Mouse (Mus musculus) cortical plate, adult 2 months (tissue): Measurements from ENCODE around the gene Grin3b. TPM values are rescaled to one million over a fixed set of nuclear protein-coding genes. Genes with fewer than 3 reads are reported as not detected.
A peak's percentile ranks its signal among the peaks of the same experiment; 100 is the strongest.

Experiments used
- H3K27ac ChIP-seq: fragments of 200-500 bp; 2 replicates; pipeline ENCODE4 v1.5.1; 2012; ENCODE audit warnings: low read length, control low read depth, inconsistent platforms; ENCODE audit not compliant: insufficient read depth
- H3K4me1 ChIP-seq: fragments of 200-500 bp; 2 replicates; pipeline ENCODE4 v1.6.1; 2011; ENCODE audit warnings: low read length; ENCODE audit not compliant: control insufficient read depth, insufficient read depth
- H3K4me3 ChIP-seq: fragments of 200-500 bp; 2 replicates; pipeline ENCODE4 v1.5.1; 2011; ENCODE audit warnings: mild to moderate bottlenecking, low read length, control low read depth; ENCODE audit not compliant: insufficient read depth
- CTCF ChIP-seq: fragments of 200-500 bp; IDR thresholded peaks from 2 replicates; pipeline ENCODE4 v1.5.1; 2011; ENCODE audit warnings: mild to moderate bottlenecking, control low read depth, low read length; ENCODE audit not compliant: insufficient read depth; ENCODE audit errors: extremely low read depth
- POLR2A ChIP-seq: fragments of 200-500 bp; IDR thresholded peaks from 2 replicates; pipeline ENCODE4 v1.6.1; 2011; ENCODE audit warnings: mild to moderate bottlenecking, low read length, control low read depth; ENCODE audit not compliant: insufficient read depth; ENCODE audit errors: extremely low read depth
- polyA plus RNA-seq: library from polyadenylated mRNA; depleted of rRNA; stranded (reverse); fragments of >200 nt; gene quantifications from 2 replicates; pipeline ENCODE4 v1.2.3, GENCODE M21; 2012

The Grin3b gene
- polyA plus RNA-seq, 1 experiment, result 0.21 TPM

DNA sequence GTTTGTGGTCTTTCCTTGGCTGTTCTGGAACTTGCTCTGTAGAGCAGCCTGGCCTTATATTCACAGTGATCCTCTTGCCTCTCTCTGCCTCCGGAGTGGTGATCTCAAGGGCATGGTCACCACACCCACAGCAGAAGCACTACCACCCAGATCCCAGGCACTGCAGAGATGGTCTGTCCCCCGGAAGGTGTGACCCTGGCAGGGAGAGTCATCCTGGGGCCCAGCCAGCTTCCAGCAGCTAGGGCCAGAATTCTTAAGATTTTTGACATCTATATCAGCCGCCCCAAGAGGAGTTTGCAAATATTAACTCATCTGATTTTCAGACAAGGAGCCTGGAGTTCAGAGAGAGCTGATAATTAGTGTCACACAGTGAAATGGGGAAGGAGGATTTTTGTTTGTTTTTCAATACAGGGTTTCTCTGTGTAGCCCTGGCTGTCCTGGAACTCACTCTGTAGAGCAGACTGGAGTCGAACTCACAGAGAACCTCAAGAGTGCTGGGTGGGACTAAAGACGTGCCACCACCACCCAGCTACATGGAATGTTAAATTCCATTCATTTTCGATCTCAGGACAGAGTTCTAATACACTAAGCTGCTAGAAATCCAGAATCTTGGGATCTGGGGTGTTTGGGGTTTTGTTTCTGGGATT, 15.8 kb downstream of the Grin3b start:
- Histone ChIP-seq H3K4me1 (peaks cover 5% of the 10 kb centered on the region), H3K4me3 (peak overlapping the region; percentile 89), H3K27ac (peak overlapping the region; percentile 83)
- no peak for TF ChIP-seq CTCF
- TF ChIP-seq POLR2A, result no peak

DNA sequence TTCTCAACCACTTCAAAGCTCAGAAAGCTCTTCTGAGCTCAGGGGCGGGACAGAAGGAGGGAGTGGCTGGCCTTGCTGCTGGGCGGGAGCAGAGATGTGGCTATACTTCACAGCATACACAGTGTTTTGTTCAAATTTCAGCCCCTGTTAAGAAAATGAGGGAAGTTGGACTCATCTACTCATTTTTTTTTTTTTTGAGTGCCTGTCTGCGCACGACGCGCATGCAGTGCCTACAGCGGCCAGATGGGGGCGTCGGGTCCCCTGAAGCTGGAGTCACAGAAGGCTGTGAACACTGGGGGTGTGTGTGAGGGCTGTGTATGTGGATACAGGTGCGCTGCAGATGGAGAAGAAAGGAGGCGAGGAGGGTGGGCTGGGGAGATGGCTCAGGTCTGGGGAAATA, 16.4 kb downstream of the Grin3b start:
- TF ChIP-seq CTCF, result peak; percentile 67
- TF ChIP-seq POLR2A, result no peak
- H3K4me3 ChIP-seq, result no peak overlapping the region
- peaks cover 5% of the 10 kb centered on the region for H3K4me1 ChIP-seq
- H3K27ac ChIP-seq, result no peak overlapping the region

- TF ChIP-seq CTCF (no peak), POLR2A (no peak)
- Histone ChIP-seq H3K4me3 (peak overlapping the region; percentile 13; the same call in 1 of the 2 replicates), H3K4me1 (peaks cover 3% of the 10 kb centered on the region; the same call in 1 of the 2 replicates), H3K27ac (no peak overlapping the region; the same call in 1 of the 2 replicates)
Observed at GRCm38 (mm10) chr10:79987771-79988505, 17.4 kb downstream of the Grin3b start.

- TF ChIP-seq CTCF (no peak), POLR2A (no peak)
- Histone ChIP-seq H3K27ac (no peak within 1 kb of the TSS; the same call in 1 of the 2 replicates), H3K4me1 (peaks cover 3% of the 10 kb centered on the region; the same call in 1 of the 2 replicates), H3K4me3 (peak within 1 kb of the TSS; percentile 13; the same call in 1 of the 2 replicates)
Observed at GRCm38 (mm10) chr10:79988506-79989271, 18.2 kb downstream of the Grin3b start, which contains the start of gene Cnn2. Gene Cnn2, plus strand, starts transcription at chr10:79988584.

GRCm38 (mm10) chr10:79989272-79989786, 18.8 kb downstream of the Grin3b start:
- TF ChIP-seq CTCF, result no peak
- TF ChIP-seq POLR2A, result no peak
- Histone ChIP-seq H3K27ac (no peak overlapping the region), H3K4me3 (peak overlapping the region; percentile 13; the same call in 1 of the 2 replicates)

DNA sequence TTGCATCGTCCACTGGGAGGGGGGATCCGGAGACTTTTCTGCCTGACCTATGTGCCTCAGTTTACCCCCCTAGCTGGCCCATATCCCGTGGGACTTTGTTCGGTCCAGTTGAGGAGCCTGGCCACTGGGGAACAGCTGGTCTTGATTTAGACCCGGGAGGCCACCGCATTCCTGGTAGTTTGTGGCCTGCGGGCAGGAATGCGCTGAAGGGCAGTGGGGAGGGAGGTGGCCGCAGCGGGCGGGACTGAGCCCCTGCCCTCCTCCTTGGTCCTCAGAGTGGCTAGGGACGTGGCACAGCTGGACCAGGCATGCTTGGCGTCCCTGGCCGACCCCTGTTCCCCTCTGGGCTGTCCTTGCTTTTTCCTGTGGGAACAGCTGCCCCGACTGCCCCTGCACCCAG, 19.4 kb downstream of the Grin3b start:
- Histone ChIP-seq H3K4me3 (no peak overlapping the region), H3K4me1 (peaks cover 3% of the 10 kb centered on the region; the same call in 1 of the 2 replicates), H3K27ac (no peak overlapping the region)
- TF ChIP-seq CTCF (no peak), POLR2A (no peak)

More at GRCm38 (mm10) chr10:79989272-79989786, 18.8 kb downstream of the Grin3b start:
- peaks cover 3% of the 10 kb centered on the region; the same call in 1 of the 2 replicates for H3K4me1 ChIP-seq

GRCm38 (mm10) chr10:79991099-79991498, 20.6 kb downstream of the Grin3b start:
- TF ChIP-seq POLR2A (no peak), CTCF (no peak)
- no peak overlapping the region for H3K4me3 ChIP-seq

GRCm38 (mm10) chr10:79991548-79991947, 21.0 kb downstream of the Grin3b start:
- Histone ChIP-seq H3K27ac (no peak overlapping the region), H3K4me1 (no peaks in the 10 kb centered on the region), H3K4me3 (no peak overlapping the region)
- TF ChIP-seq CTCF (no peak), POLR2A (no peak)

More at GRCm38 (mm10) chr10:79991099-79991498, 20.6 kb downstream of the Grin3b start:
- Histone ChIP-seq H3K4me1 (peaks cover 1% of the 10 kb centered on the region; the same call in 1 of the 2 replicates), H3K27ac (no peak overlapping the region)

DNA sequence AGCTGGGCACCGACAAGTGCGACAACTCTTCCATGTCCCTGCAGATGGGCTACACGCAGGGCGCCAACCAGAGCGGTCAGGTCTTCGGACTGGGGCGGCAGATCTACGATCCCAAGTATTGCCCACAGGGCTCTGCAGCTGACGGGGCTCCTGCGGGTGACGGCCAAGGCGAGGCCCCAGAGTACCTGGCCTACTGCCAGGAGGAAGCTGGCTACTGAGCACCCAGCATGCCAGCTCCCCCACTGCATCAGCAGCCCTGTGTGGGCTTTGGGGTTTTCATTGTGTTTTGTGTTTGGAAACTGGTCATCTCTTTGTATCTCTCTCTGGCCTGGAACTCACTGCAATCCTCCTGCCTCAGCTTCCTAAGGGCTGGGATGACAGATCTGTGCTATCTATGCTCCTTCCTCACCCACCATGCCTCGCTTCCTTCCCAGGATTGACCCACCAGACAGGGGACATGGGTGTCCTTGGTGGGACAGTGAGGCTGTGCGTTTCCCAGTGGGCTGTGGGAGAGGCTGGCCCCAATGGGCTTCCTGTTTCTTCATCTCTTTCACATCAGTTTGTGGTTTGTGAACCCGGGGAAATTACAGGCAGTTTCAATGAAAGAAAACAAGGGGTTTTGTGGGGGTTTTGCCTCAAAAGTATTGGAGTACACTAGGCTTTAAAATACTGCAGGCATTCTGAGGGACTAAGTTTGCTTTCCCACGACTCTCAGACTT, 24.0 kb downstream of the Grin3b start:
- Histone ChIP-seq H3K4me3 (no peak overlapping the region), H3K27ac (no peak overlapping the region), H3K4me1 (no peaks in the 10 kb centered on the region)
- no peak for TF ChIP-seq POLR2A
- no peak for TF ChIP-seq CTCF
